Mouse (Mus musculus): ENCODE data around the gene Scarb1.

The Scarb1 gene

GRCm38 (mm10) chr5:125364851-125365429, 24.0 kb upstream of the Scarb1 start:
- in situ Hi-C loops (cut with MboI): no loop called here

- in situ Hi-C loops (cut with MboI): no loop called here
These were observed 23.0 kb upstream of the Scarb1 start for GRCm38 (mm10) chr5:125363894-125364293.

- in situ Hi-C loops (cut with MboI): no loop called here
These were observed 20.2 kb upstream of the Scarb1 start for GRCm38 (mm10) chr5:125360981-125361510.

GRCm38 (mm10) chr5:125360566-125360965, 19.7 kb upstream of the Scarb1 start:
- in situ Hi-C loops (cut with MboI): no loop called here

GRCm38 (mm10) chr5:125358270-125358608, 17.3 kb upstream of the Scarb1 start:
- in situ Hi-C loops (cut with MboI): no loop called here

- in situ Hi-C loops (cut with MboI): no loop called here
These were observed 16.8 kb upstream of the Scarb1 start for GRCm38 (mm10) chr5:125357543-125358269.

- in situ Hi-C loops (cut with MboI): no loop called here
These were observed 14.8 kb upstream of the Scarb1 start for GRCm38 (mm10) chr5:125355650-125356049.

GRCm38 (mm10) chr5:125354885-125355492, 14.1 kb upstream of the Scarb1 start:
- in situ Hi-C loops (cut with MboI): no loop called here

GRCm38 (mm10) chr5:125352781-125353294, 11.9 kb upstream of the Scarb1 start:
- in situ Hi-C loops (cut with MboI): no loop called here

GRCm38 (mm10) chr5:125351939-125352338, 11.0 kb upstream of the Scarb1 start:
- in situ Hi-C loops (cut with MboI): no loop called here

GRCm38 (mm10) chr5:125351057-125351456, 10.2 kb upstream of the Scarb1 start:
- in situ Hi-C loops (cut with MboI): no loop called here

GRCm38 (mm10) chr5:125349391-125349790, 8.5 kb upstream of the Scarb1 start:
- in situ Hi-C loops (cut with MboI): no loop called here

GRCm38 (mm10) chr5:125348487-125348886, 7.6 kb upstream of the Scarb1 start:
- in situ Hi-C loops (cut with MboI): no loop called here

- in situ Hi-C loops (cut with MboI): no loop called here
These were observed 7.2 kb upstream of the Scarb1 start for GRCm38 (mm10) chr5:125348067-125348466.

- in situ Hi-C loops (cut with MboI): no loop called here
These were observed 3.4 kb upstream of the Scarb1 start for GRCm38 (mm10) chr5:125344296-125344695.

- in situ Hi-C loops (cut with MboI): no loop called here
These were observed 681 bp upstream of the Scarb1 start for GRCm38 (mm10) chr5:125341459-125342090.

GRCm38 (mm10) chr5:125339851-125340531, 903 bp downstream of the Scarb1 start:
- in situ Hi-C loops (cut with MboI): no loop called here

- in situ Hi-C loops (cut with MboI): no loop called here
These were observed 1.7 kb downstream of the Scarb1 start for GRCm38 (mm10) chr5:125339108-125339751.

GRCm38 (mm10) chr5:125337526-125337925, 3.4 kb downstream of the Scarb1 start:
- in situ Hi-C loops (cut with MboI): no loop called here

GRCm38 (mm10) chr5:125337012-125337411, 3.9 kb downstream of the Scarb1 start:
- in situ Hi-C loops (cut with MboI): no loop called here

- in situ Hi-C loops (cut with MboI): no loop called here
These were observed 7.9 kb downstream of the Scarb1 start for GRCm38 (mm10) chr5:125333009-125333408.
